Mouse (Mus musculus) right cerebral cortex, adult 2 months (tissue): Measurements from ENCODE around the gene Resp18.

Experiments
- DNase-seq, 2 experiments: peaks; one replicate each; pipeline ENCODE4 v3.0.0; 2021 to 2022; ENCODE audit warnings: low spot score in 2 of 2

Resp18 gene

GRCm38 (mm10) chr1:75278228-75278627 is at the start of gene Resp18:
TSS of gene Resp18 (minus strand) at chr1:75278415.
- DNase-seq = no peak

- DNase-seq = no peak
Observed at GRCm38 (mm10) chr1:75327461-75327860, 49.2 kb upstream of the Resp18 start.

- no peak for DNase-seq
Observed at GRCm38 (mm10) chr1:75319166-75319565, 41.0 kb upstream of the Resp18 start.

GRCm38 (mm10) chr1:75318736-75319135 is 40.5 kb upstream of the Resp18 start:
- DNase-seq = no peak

- DNase-seq = no peak
Observed at GRCm38 (mm10) chr1:75318301-75318700, 40.1 kb upstream of the Resp18 start.

GRCm38 (mm10) chr1:75317241-75318201 is 39.3 kb upstream of the Resp18 start, which contains the start of gene Dnpep:
TSS of gene Dnpep (minus strand) at chr1:75317990.
- DNase-seq = peak; percentile 100

GRCm38 (mm10) chr1:75316861-75317240 is 38.6 kb upstream of the Resp18 start:
- DNase-seq = peak; percentile 70 to 75

GRCm38 (mm10) chr1:75315456-75316365 is 37.5 kb upstream of the Resp18 start:
- no peak for DNase-seq

- no peak for DNase-seq
Observed at GRCm38 (mm10) chr1:75315011-75315410, 36.8 kb upstream of the Resp18 start.

GRCm38 (mm10) chr1:75311694-75312093 is 33.5 kb upstream of the Resp18 start:
- no peak for DNase-seq

GRCm38 (mm10) chr1:75304662-75305061 is 26.4 kb upstream of the Resp18 start:
- DNase-seq = no peak

GRCm38 (mm10) chr1:75294294-75294693 is 16.1 kb upstream of the Resp18 start:
- DNase-seq = peak; percentile 33 to 47

- no peak for DNase-seq
Observed at GRCm38 (mm10) chr1:75293331-75293701, 15.1 kb upstream of the Resp18 start.

- no peak for DNase-seq
Observed at GRCm38 (mm10) chr1:75292476-75293330, 14.5 kb upstream of the Resp18 start.

GRCm38 (mm10) chr1:75291321-75291720 is 13.1 kb upstream of the Resp18 start:
- no peak for DNase-seq

- DNase-seq = peak; percentile 77 to 84
Observed at GRCm38 (mm10) chr1:75290582-75290981, 12.4 kb upstream of the Resp18 start.

- peak in 1 of 2 experiments; percentile 38 for DNase-seq
Observed at GRCm38 (mm10) chr1:75289888-75290431, 11.7 kb upstream of the Resp18 start.

- DNase-seq = peak; percentile 24 to 39
Observed at GRCm38 (mm10) chr1:75289376-75289775, 11.2 kb upstream of the Resp18 start.

- no peak for DNase-seq
Observed at GRCm38 (mm10) chr1:75284911-75285310, 6.7 kb upstream of the Resp18 start.

GRCm38 (mm10) chr1:75283017-75283416 is 4.8 kb upstream of the Resp18 start:
- DNase-seq = peak in 1 of 2 experiments; percentile 61
